Mouse (Mus musculus): ENCODE data around the gene Hoxb2. TPM values are rescaled to one million over a fixed set of nuclear protein-coding genes. Genes with fewer than 3 reads are reported as not detected.

The Hoxb2 gene
- polyA plus RNA-seq, 1 experiment from 2014 or later: 42.3 TPM

GRCm38 (mm10) chr11:96328605-96329004, 21.7 kb upstream of the Hoxb2 start:
- ATAC-seq (replicated peaks; ENCODE audit: low FRiP score, low read depth): no peak
- 0 out of 2 replicates have a peak overlapping the region, but pooled peaks have one; percentile 13 for H3K4me3 ChIP-seq (replicated peaks; ENCODE audit: low read depth, low read length)
- no peak for TF ChIP-seq CTCF (IDR thresholded peaks at IDR 0.05; ENCODE audit: low read depth)
- H3K4me2 ChIP-seq (ENCODE audit: low read length): peak overlapping the region; percentile 96
- 10% methylated on average over 8 of the region's 8 CpGs for WGBS
- H3K9ac ChIP-seq (ENCODE audit: low read depth, low read length): 0 out of 2 replicates have a peak overlapping the region, but pooled peaks have one; percentile 52
- peaks cover 72% of the 10 kb centered on the region for H3K4me1 ChIP-seq (replicated peaks; ENCODE audit: insufficient read depth, low read length)
- no peaks in the 10 kb centered on the region for H3K9me3 ChIP-seq (replicated peaks; ENCODE audit: low read length)
- peak overlapping the region; percentile 99 for H3K27ac ChIP-seq
- no peaks in the 10 kb centered on the region for H3K27me3 ChIP-seq (ENCODE audit: insufficient read depth, low read length)
- no peak for DNase-seq (ENCODE audit: low spot score)
- H3K36me3 ChIP-seq (ENCODE audit: insufficient read depth, low read length): peaks cover 15% of the 10 kb centered on the region; the same call in 1 of the 2 replicates

DNA sequence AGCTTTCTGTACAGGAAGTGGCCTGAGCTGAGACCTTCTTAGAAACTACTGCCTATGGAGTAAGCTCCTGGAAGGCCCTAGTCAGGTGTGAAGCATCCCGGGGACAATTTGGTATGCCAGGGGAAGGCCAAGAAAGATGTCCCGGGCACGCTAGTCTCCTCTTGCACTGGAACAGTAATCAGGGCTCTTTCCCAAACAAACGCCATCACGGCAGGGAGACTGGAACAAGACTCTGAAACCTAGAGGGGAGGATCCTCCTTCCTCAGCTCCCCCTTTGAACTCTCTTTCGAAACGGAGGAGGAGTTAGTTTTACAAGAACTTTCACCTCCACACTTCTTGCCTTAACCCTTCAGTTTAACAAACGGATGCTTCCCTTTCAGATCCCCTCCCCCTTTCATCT, 18.2 kb upstream of the Hoxb2 start:
- no peaks in the 10 kb centered on the region for H3K9me3 ChIP-seq (replicated peaks; ENCODE audit: low read length)
- H3K27me3 ChIP-seq (ENCODE audit: insufficient read depth, low read length): no peaks in the 10 kb centered on the region
- 6% methylated on average over 8 of the region's 8 CpGs for WGBS
- TF ChIP-seq CTCF (IDR thresholded peaks at IDR 0.05; ENCODE audit: low read depth): no peak
- ATAC-seq (replicated peaks; ENCODE audit: low FRiP score, low read depth) (no peak), DNase-seq (ENCODE audit: low spot score) (peak; percentile 89)
- peak overlapping the region; percentile 33 for H3K4me3 ChIP-seq (replicated peaks; ENCODE audit: low read depth, low read length)
- H3K4me1 ChIP-seq (replicated peaks; ENCODE audit: insufficient read depth, low read length): peaks cover 78% of the 10 kb centered on the region
- H3K4me2 ChIP-seq (ENCODE audit: low read length): peak overlapping the region; percentile 72
- peaks cover 10% of the 10 kb centered on the region; the same call in 1 of the 2 replicates for H3K36me3 ChIP-seq (ENCODE audit: insufficient read depth, low read length)
- peak overlapping the region; percentile 96 for H3K27ac ChIP-seq
- H3K9ac ChIP-seq (ENCODE audit: low read depth, low read length): peak overlapping the region; percentile 73

GRCm38 (mm10) chr11:96332618-96333032, 17.7 kb upstream of the Hoxb2 start:
- Histone ChIP-seq H3K4me3 (replicated peaks; ENCODE audit: low read depth, low read length) (peak overlapping the region; percentile 33), H3K36me3 (ENCODE audit: insufficient read depth, low read length) (peaks cover 10% of the 10 kb centered on the region; the same call in 1 of the 2 replicates), H3K27me3 (ENCODE audit: insufficient read depth, low read length) (no peaks in the 10 kb centered on the region), H3K9me3 (replicated peaks; ENCODE audit: low read length) (no peaks in the 10 kb centered on the region), H3K4me1 (replicated peaks; ENCODE audit: insufficient read depth, low read length) (peaks cover 77% of the 10 kb centered on the region), H3K4me2 (ENCODE audit: low read length) (peak overlapping the region; percentile 72), H3K27ac (peak overlapping the region; percentile 96), H3K9ac (ENCODE audit: low read depth, low read length) (peak overlapping the region; percentile 73)
- TF ChIP-seq CTCF (IDR thresholded peaks at IDR 0.05; ENCODE audit: low read depth): no peak
- WGBS: 11% methylated on average over 35 of the region's 35 CpGs
- no peak for DNase-seq (ENCODE audit: low spot score)
- no peak for ATAC-seq (replicated peaks; ENCODE audit: low FRiP score, low read depth)

DNA sequence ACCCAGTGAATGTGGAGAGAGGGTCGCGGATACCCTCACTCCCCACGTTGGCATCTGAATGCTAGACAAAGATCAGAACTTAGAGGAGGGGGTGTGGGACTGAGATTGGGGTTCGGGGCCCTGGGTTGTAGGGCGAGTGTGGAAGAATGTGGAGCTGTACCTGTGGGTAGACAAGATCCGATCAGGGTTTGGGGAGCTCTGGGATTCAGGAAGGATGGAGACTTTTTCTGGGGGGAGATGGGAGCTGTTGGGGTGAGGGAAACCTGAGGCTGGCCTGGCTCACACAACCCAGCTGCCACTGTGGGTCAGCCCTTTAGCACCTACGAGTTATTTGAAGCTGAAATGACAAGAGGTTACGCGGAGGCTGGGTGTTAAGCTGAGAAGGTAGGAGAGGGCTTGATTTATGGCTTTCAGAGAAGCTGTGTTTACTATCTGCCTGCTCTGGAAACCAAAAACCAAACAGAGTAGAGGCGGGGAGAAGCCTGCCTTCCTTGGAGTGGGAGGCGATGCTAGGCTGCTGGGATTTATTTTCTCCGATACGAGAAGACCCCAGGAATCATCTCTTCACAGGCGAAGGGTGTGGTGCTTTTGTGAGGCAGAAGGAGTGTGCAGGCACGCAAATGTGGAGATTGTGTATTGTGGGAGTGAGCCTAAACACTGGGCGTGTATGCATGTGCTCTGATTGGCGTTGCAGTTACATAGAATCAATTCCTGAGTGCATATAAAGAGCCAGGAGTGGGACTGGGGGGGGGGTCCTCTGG, 16.9 kb upstream of the Hoxb2 start:
- Histone ChIP-seq H3K27ac (peak overlapping the region; percentile 96), H3K4me1 (replicated peaks; ENCODE audit: insufficient read depth, low read length) (peaks cover 82% of the 10 kb centered on the region), H3K9ac (ENCODE audit: low read depth, low read length) (peak overlapping the region; percentile 73), H3K9me3 (replicated peaks; ENCODE audit: low read length) (no peaks in the 10 kb centered on the region), H3K4me2 (ENCODE audit: low read length) (peak overlapping the region; percentile 72), H3K27me3 (ENCODE audit: insufficient read depth, low read length) (no peaks in the 10 kb centered on the region), H3K4me3 (replicated peaks; ENCODE audit: low read depth, low read length) (peak overlapping the region; percentile 33), H3K36me3 (ENCODE audit: insufficient read depth, low read length) (peaks cover 10% of the 10 kb centered on the region; the same call in 1 of the 2 replicates)
- ATAC-seq (replicated peaks; ENCODE audit: low FRiP score, low read depth): peak; percentile 48
- peak; percentile 95 for DNase-seq (ENCODE audit: low spot score)
- WGBS: 12% methylated on average over 17 of the region's 17 CpGs
- no peak for TF ChIP-seq CTCF (IDR thresholded peaks at IDR 0.05; ENCODE audit: low read depth)

DNA sequence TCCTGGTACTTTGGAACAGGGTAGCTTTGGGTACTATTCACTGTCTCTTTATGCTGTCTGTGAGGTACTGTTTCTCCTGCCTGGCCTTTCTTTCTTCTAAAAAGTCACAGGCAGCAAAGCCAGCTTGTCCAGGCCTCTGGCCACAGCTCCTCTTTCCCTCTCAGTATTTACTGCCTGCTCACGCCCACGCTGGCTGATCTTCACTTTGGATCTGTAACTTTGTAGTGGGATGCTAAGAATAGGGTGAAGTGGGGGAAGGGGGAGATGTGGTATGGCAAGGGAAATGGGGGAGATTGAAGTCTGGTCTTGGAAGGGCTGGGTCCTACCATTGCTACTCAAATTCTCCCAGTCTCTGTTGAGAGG, 16.3 kb upstream of the Hoxb2 start:
- no peak for DNase-seq (ENCODE audit: low spot score)
- ATAC-seq (replicated peaks; ENCODE audit: low FRiP score, low read depth): 0 out of 2 replicates have a peak, but pooled peaks have one; percentile 11
- Histone ChIP-seq H3K9ac (ENCODE audit: low read depth, low read length) (peak overlapping the region; percentile 73; the same call in 1 of the 2 replicates), H3K27ac (peak overlapping the region; percentile 96), H3K4me3 (replicated peaks; ENCODE audit: low read depth, low read length) (0 out of 2 replicates have a peak overlapping the region, but pooled peaks have one; percentile 33), H3K27me3 (ENCODE audit: insufficient read depth, low read length) (no peaks in the 10 kb centered on the region), H3K4me1 (replicated peaks; ENCODE audit: insufficient read depth, low read length) (peaks cover 83% of the 10 kb centered on the region), H3K4me2 (ENCODE audit: low read length) (peak overlapping the region; percentile 72), H3K9me3 (replicated peaks; ENCODE audit: low read length) (no peaks in the 10 kb centered on the region), H3K36me3 (ENCODE audit: insufficient read depth, low read length) (peaks cover 10% of the 10 kb centered on the region; the same call in 1 of the 2 replicates)
- no peak for TF ChIP-seq CTCF (IDR thresholded peaks at IDR 0.05; ENCODE audit: low read depth)
- WGBS: 20% methylated on average over 2 of the region's 2 CpGs

GRCm38 (mm10) chr11:96334998-96335397, 15.3 kb upstream of the Hoxb2 start:
- no peak for TF ChIP-seq CTCF (IDR thresholded peaks at IDR 0.05; ENCODE audit: low read depth)
- WGBS: 31% methylated on average over 3 of the region's 3 CpGs
- peaks cover 10% of the 10 kb centered on the region; the same call in 1 of the 2 replicates for H3K36me3 ChIP-seq (ENCODE audit: insufficient read depth, low read length)
- H3K9me3 ChIP-seq (replicated peaks; ENCODE audit: low read length): no peaks in the 10 kb centered on the region
- peak; percentile 29; the same call in 1 of the 2 replicates for ATAC-seq (replicated peaks; ENCODE audit: low FRiP score, low read depth)
- H3K4me2 ChIP-seq (ENCODE audit: low read length): peak overlapping the region; percentile 72
- peak overlapping the region; percentile 96 for H3K27ac ChIP-seq
- H3K27me3 ChIP-seq (ENCODE audit: insufficient read depth, low read length): no peaks in the 10 kb centered on the region
- peaks cover 87% of the 10 kb centered on the region for H3K4me1 ChIP-seq (replicated peaks; ENCODE audit: insufficient read depth, low read length)
- 0 out of 2 replicates have a peak overlapping the region, but pooled peaks have one; percentile 10 for H3K9ac ChIP-seq (ENCODE audit: low read depth, low read length)
- no peak for DNase-seq (ENCODE audit: low spot score)
- no peak overlapping the region for H3K4me3 ChIP-seq (replicated peaks; ENCODE audit: low read depth, low read length)
